Mouse (Mus musculus) naive thymus-derived CD4-positive, alpha-beta T cell, adult 2 months (primary cell): ENCODE measurements around the gene Hadhb.
A peak's percentile ranks its signal among the peaks of the same experiment; 100 is the strongest.
"Not testable (repeated sequence)": the region's sequence is repeated elsewhere in the genome, so short reads cannot be mapped to it uniquely, and the experiment has no call there.

ENCODE experiments used
- DNase-seq: peaks from one replicate; pipeline ENCODE4 v3.0.0-alpha.2; 2011; ENCODE audit warnings: low read depth

Hadhb gene

DNA sequence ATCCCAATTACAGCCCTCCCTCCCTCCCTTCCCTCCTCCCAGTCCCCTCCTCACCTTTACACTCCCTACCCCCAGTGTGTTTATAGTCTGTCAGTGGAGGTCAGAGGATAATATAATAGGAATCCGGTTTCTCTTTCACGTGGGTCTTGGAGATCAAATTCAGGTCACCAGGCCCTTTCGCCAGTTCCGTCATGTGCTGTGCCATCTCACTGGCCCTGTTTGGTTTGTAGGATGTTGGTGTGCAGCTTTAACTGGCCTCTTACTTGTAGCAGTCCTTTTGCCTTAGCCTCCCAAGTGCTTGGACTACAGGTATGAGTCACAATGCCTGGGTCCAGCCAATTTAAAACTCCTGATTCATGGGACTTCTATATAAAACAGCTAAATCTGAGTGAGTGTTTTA is 20.8 kb downstream of the Hadhb start:
- no peak for DNase-seq

DNA sequence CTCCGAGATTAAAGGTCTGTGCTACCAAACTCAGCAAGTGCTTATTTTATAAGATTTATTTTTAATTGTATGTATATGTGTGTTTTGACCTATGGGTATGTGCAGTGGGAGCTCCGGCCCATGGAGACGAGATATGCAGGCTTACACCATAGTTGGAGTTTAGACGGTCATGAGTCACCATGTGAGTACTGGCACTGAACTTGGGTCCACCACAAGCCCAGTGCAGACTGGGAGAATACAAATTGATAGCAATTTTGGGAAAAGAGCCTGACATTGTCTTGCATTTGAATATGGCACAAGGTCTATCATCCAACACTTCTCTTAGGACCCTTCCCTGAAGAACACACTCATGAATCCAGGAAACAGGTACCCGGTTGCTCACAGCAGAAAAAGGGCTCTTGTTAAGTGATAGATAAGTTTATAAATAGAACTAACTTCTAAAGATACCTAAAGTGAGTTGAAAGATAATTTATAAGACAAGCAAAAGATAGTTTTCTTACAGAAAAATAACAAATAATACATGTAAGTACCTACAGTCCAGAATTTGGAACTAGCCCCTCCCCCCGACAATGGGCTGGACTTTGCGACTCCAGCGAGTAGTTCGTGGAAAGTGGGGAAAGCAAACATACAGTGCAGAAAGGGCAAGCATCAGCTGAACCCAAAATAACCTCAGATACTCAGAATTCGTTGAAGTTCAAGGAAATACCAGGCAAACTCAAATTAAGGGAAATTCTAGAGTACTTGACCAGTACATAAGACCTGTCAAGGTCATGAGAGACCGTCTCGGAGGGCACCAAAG is 32.8 kb downstream of the Hadhb start:
- no peak for DNase-seq

DNA sequence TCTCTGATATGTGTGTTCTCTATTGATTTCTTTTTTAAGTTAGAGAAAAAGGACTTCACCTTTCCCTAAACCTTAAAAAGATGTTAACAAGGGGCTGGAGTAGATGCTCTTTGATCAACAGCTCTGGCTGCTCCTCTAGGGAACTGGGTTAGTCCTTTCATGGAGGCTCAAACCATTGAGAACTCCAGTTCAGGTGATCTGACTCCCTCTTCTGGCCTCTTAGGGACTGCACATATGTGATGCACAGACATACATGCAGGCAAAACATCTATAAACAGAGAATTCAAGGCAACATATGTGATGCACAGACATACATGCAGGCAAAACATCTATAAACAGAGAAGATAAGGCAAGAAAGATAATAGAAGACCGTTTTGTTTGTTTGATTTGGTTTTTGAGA is 37.4 kb downstream of the Hadhb start:
- no peak for DNase-seq

DNA sequence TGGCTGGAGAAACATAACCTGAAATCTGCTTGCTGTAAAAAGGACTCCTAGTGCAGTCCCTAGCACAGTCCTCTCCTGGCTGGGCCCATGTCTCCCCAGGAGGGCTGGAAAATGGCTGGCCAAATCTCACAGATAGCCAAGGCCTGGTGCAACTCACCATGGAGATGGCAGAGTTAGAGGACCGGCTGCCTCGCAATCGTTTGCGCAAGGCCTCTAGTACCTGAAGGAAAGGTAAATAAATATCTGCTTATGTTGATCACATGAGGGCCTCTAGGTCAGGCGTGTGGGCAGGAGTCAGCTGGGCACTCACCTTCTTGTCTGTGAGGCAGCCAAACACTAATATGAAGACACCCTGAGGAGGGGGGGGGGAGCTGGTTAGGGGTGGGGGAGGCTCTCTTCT is 40.3 kb downstream of the Hadhb start:
- no peak for DNase-seq

DNA sequence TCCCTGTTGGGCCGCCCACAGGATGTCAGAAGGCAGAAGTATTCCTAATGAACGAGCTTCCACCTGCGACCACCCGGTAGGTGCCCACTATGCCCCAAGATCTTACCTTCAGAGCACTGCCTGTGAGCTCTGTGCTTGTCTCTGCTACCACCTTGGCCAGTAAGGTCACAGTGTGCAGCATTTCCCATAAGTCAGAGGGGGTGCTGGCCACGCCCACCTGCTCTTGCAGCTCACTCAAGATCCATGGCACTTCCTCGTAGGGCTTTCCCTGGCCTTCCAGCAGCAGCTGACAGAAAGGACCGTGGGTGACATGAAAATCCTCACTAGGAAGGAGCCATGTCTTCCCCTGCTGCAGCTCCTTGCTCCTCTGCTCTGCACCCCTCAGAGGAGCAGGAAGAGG is 43.2 kb downstream of the Hadhb start:
- no peak for DNase-seq

DNA sequence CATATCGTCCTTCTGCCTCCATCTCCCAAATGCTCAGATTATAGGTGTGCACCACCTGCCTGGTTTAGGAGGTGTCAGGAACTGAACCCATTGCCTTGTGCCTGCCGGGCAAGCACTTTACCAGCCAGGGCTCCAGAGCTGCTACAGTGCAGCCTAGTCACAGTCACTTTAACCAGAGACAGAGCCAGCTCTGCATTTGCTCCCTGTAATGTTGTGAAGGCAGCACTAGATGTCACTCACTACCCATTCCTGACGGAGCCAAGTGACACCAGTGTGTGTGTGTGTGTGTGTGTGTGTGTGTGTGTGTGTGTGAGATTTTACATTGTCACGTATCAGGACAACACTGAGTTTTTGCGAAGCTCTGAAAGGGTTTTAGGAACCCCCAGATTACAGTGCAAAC is 46.5 kb downstream of the Hadhb start:
- DNase-seq: peak; percentile 23

DNA sequence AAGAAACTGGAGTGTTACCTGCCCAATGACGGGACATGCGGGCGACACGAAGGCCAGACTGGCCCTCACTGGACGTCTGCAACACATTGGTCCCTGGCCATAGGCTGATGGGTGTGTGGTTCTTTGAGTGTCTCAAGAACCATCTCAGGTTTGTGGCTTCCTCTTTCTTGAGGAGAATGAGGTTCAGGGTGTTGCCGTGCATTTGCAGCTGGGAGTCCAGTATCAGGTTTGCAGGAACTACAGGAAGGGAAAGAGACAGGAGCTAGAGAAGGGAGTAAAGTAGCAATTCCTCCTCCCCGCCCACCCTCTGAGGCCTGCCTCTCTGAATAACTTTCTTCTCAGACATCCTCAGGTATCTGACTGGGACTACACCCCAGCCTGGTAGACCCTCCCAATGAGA is 47.2 kb downstream of the Hadhb start:
- no peak for DNase-seq

DNA sequence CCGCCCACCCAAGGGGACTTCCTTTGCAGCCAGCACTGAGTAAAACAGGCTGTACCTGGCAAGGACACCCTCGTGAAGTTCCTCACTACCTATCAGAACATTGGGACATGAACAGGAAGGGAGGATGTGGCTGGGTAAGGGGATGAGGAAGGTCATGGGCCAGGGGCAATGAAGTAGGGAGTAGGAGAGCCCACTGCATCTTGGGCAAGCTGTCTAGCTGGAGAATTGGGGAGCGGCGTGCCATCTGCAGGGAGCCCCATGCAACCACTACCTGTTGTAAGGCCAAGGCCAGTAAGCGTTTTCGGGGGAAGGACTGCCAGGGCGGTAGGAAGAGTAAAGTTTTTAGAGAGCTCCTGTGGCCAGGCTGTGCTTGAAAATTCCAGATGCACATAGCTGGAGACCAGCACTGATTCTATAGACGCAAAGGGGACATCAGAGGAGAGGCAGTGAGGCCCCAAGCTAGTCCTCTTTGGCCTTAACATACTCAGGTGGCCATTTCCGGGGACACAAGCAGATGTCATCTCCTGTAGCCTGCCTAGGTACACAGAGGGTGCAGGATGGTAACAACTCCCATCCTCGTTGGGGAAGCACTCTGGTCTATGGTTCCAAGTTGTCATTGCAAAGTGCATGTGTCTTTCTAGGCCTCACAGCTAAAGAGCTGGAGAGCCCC is 48.3 kb downstream of the Hadhb start:
- DNase-seq: no peak

DNA sequence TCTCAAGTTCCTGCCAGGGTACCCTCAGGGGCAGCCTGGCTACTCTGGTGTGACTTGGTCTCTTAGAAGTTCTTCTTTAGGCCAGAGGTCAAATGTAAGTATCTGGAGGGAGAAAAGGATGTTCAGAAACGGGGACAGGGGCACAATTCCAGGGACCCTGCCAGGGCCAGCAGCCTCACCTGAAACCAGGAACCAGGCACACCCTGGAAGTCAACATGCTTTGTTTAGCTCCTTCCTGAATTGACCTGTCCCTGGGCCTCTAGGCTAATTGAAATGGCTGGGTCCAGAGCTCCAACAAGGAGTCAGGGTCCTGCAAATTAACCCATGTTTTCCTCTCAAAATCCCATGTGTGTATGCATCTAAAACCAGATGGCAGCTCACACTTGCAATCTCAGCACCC is 49.4 kb downstream of the Hadhb start:
- no peak for DNase-seq

DNA sequence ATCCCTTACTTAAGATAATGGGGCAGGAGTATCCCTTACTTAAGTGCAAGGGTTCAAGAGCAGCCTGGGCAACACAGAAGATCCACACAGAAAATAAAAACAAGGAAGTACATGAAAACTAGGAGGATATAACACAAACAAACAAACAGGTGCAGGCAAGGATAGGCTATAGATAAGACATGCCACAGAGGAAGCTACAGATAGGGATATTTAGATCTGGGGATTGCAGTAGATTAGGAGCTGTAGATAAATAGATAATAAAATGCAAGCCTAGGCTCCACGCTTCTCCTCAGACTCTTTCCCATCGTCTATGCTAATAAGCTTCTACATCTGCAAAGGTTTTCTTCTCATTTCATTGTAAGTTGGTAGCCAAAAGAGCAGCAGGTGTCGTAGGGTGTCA is 50.0 kb downstream of the Hadhb start:
- no peak for DNase-seq

DNA sequence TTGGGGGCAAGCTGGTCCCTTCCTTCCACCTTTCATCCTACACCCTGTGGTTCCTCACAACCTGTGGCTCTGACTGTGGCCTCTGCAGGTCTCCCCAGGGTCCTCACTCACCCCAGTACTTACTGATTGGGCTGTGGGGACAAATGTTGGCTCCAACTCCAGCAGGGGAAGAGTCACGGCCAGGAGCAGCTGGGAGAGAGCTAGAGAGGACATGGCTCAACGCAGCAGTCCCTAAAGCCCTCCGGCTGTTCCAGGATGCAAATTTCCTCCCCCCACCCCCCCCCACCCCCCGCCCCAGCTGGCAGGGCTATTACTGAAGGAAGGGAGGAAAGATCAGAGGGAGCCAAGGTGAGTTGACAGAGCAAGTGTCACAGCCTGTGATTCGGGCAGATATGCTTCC is 50.4 kb downstream of the Hadhb start, which contains the start of gene Adgrf3:
Adgrf3 (minus strand) TSS at position 230 of the 400 bp plus-strand sequence.
- DNase-seq: no peak

DNA sequence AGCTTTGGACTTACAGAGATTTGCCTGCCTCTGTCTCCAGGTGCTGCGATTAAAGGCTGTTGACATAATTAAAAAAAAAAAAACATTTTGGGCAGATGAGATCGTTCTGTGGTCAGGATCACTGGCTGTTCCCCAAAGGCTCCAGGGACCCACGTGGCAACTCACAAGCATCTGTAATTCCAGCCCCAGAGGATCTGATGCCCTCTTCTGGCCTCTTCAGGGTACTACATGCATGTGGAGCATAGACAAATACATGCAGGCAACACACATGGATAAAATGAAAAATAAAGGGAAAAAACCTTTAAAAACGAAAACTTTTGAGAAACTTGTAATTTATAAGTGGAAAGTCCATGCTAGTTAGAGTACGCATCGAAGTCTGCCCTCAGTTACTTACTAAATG is 52.2 kb downstream of the Hadhb start:
- peak; percentile 35 for DNase-seq

DNA sequence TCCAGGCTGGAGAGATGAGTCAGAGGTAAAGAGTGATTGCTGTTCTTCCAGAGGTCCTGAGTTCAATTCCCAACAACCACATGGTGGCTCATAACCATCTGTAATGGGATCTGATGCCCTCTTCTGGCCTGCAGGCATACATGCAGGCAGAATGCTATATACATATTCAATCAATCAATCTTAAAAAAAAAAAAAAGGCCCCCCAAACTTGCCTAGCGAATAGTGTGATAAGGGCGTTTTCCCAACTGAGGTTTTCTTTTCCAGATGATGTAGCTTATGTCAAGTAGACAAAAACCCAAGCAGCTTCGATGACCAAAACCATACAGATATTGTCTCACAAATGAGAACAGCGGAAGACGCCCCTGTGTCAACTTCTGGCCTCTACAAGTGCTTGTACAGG is 55.7 kb downstream of the Hadhb start:
- not testable (repeated sequence) for DNase-seq

DNA sequence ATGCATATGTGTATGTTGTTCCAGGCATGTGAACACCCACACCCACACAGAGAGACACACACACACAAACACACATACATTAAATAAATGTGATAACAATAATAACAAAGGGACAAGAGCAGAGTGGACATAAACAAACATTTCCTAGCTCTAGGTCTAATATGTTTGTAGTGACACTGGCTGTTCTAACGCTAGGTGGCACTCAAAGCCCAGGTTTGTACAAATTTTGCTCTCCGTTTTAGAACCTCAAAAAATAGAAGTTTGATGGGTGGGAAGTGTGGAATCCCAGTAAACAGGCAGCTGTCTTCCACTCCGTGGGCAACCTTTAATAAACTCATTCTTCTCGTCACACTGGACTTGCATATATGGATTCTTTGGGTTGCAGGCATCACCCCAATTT is 59.8 kb downstream of the Hadhb start:
- DNase-seq: peak; percentile 76

DNA sequence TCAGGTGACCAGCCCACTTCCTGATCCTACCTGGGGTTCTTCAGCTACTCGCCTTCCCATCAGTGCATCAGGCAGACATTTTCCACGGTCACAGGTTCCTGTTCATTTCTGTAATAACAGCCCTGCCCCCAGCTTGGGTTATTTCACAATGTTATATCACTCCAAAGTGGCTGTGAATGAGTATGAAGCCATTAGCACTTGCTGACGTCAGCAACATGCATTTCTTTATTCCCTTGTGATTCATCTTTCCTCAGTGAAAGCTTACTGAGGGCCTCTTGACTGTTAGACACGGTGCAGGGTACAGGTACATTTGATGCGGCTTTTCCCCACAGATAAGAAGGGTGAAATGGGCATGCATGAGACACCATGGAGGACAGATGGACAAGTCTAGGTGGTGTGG is 60.9 kb downstream of the Hadhb start:
- no peak for DNase-seq

DNA sequence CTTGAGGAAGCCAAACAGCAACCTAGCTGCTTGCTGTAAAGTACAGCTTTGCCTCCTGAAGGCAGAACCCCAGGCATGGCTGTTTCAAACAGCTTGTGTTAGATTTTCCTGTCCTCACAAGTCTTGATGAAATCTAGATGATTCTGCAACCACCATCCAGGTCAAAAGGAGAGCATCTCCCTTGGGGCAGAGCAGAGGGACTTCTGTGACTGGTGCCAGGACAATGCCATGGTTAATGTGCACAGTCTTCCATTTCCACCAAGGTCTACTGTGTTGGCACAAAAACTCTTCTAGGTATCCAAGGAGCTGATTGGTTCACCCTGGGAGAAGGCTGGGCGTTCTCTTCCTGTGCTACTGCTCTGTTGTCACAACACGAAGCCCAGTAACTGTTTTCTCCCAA is 64.7 kb downstream of the Hadhb start:
- DNase-seq: no peak

DNA sequence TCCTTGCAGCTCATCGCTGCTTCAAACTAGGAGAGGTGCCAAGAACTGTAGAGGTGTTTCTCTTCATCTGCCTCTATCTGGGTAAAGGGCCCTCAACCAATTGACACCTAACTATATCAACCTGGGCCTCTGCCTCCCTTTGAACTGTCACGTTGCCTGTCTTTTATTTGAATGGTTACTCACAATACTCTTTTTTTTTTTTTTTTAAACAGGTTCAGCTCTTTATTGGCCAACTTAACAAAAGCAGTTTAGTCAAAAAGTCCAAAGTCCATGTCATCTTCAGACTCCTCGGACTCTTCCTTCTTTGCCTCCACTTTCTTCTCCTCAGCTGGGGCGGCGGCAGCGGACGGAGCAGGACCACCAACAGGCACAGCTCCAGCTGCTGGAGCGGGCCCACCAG is 65.6 kb downstream of the Hadhb start:
- DNase-seq: no peak

DNA sequence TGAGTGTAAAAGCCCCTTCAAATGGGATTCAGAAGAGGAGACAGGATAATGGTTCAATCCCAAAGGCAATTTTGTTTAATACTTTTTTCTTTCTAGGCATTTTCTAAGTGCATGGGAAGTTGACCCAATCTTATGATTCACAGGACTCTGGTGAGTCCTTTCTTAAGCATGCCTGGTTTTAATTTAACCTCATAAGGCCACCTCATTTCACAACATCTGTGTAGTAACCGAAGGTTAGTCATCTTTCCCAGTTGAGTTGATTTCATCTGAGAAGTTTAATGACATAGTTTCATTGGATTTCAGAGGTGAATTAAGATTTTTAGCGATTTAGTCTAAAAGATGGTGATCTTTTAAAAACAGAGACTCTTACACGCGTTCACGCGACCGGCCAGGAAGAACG is 67.6 kb downstream of the Hadhb start:
- DNase-seq: no peak

DNA sequence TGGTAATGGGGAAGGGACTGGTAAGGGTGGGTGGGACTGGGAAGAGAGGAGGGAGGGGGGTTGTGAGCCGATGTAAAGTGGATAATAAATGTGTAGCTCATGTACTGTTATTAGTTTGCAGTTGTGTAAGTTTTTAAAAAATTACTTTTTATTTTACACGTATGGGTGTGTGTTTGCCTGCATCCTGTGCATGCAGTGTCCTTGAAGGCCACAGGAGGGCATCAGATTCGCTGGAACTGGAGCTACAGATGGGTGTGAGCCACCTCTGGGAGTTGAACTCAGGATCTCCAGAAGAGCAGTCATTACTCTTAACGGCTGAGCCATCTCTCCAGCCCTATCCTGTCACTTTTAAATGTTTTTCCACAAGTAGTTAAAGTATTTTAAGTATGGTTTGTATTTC is 75.9 kb downstream of the Hadhb start:
- peak; percentile 62 for DNase-seq

DNA sequence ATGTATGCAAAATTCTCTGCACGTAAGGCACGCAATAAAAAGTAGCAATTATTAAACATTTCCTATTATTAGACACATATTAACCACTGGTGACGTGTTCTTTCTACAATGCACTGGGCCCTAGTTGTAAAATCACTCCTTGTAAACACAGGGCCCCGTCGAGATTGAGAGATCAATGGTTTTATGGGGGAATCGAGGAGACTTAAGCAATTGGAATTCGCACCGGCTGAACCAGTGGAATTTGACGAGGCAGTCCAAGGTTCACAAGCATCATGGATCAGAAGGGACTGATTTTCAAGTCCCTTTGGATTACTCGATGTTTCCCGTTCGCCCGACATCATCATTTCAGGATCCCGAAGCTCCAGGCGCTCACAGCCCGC is 76.8 kb downstream of the Hadhb start:
- no peak for DNase-seq

DNA sequence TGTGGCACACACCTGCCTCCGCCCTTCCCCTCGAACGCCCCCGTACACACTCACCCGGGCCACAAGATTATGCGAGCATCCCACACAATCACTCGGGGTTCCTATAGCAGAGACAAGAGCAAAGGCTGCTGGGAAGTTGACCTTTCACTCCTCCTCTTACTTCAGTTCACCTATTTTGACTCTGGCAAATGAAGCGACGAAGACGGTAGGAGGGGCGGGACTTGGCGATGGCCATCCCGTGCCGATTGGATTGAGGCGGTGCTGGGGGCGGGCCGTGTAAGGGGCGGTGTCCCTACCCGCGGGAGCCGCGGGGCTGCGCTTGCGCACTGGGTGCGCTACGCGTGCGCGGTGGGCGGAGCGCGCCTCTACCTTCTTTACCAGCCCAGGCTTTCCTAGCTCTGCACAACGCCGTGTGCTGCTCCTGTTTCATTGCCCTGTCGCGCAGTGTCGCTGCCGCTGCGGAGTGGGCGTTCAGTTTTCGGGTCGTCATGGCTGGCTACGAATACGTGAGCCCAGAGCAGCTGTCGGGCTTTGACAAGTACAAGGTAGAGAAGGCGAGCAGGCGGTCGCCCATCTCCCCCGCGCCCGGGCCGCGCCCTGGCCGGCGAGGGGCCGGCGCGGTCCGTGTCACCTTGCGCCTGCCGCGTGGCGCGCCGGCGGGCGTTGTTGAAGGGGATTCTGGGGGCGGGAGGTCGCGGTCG is 77.4 kb downstream of the Hadhb start, which contains the start of gene Selenoi:
Selenoi (plus strand) TSS at position 311 of the 701 bp plus-strand sequence.
- DNase-seq: peak; percentile 98

DNA sequence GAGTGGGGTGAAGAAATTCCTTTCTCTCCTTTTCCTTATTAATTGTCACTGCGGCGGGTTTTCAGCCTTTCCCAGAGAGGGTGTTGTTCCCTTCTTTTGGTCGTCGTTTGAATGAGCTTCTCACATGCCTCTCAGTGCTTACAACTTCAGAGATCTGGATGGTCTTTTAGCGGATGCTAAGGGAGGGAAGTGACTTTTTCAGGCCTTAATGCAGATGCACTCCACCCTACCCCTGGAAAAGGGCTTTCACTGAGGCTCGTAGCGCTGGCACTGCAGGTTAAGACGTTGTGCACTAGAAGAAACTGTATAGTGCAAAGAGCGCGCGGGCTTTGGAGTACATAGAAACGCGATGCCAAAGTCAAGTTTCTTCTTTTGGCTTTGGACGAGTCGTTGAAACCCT is 78.0 kb downstream of the Hadhb start:
- peak; percentile 49 for DNase-seq

DNA sequence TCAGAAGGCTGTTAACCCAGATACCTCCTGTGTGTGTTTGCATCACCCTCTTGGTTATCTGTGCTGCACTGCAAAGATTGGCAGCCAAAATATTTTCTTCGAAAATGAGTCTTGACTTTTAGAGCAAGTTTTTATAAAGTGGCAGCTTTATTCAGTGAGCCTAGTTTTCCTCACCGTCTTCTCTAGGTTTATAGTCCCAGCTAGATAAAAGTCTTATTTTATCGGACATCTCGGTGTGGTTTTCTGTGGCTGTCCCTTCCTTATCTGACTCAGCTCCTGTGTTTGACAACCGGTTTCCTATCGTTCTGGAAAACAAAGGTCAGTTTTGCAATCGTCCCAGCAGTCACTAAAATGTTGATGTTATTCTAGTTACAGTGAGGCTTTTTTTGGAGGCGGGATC is 78.9 kb downstream of the Hadhb start:
- DNase-seq: no peak
